Mouse (Mus musculus) kidney, postnatal 10 days (tissue): Measurements from ENCODE around the gene Krt23.

Experiments used
- DNase-seq: peaks from one replicate; pipeline ENCODE4 v3.0.0; 2021; ENCODE audit warnings: mixed read lengths

The Krt23 gene

DNA sequence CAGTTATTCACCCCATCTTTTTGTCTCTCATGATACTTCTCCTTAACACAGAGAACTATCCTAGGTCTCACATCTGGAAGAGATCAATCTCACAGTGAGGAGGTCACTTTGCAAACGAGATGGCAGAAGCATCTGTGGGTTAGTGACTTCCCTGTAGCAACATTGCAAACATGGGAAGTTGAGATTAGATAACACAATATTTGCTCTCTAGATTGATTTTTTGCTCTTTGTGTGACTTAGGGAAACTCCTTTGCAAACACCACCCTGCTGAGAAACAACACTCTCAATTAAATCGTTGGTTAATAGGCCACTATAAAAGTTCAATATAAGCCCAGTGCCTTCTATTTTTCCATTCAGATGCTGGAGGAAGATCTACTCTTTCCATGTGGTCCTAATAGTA is 44.2 kb downstream of the Krt23 start:
- DNase-seq = no peak

DNA sequence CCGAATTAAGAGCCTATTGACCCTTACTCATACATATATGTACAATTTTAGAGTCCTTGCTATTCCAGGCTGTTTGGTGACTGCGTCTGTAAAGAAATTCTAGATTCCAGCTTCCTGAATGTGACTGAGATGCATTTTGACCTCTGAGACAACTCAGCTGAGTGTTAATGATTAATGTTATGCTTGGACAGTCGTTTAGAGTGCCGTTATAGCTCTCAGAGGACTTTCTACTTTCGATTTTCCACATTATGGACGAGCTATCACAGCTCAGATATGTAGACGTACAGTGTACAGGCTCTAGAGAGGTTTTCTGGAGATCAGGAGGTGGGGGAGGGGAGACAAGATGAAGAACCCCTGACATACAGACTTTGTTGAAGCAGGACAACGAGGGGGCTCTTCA is 51.7 kb downstream of the Krt23 start:
- no peak for DNase-seq

DNA sequence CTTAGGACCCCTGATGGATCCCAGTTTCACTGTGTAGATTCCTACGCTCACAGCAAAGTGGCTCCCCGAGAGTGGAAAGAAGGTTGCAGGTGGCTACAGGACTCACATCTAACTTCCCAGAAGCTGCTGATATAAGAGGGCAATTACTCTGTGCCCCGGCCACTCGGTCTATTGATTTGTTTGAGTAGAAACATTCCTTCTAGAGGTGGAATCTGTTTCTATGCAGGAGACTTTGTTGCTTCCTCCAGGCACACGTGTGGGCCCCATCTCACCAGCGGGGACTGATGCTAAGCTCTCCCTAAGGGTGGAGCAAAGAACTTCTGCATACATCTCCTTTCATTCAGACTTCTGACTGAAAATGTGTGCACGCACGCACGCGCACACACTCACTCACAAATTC is 53.5 kb downstream of the Krt23 start:
- no peak for DNase-seq

DNA sequence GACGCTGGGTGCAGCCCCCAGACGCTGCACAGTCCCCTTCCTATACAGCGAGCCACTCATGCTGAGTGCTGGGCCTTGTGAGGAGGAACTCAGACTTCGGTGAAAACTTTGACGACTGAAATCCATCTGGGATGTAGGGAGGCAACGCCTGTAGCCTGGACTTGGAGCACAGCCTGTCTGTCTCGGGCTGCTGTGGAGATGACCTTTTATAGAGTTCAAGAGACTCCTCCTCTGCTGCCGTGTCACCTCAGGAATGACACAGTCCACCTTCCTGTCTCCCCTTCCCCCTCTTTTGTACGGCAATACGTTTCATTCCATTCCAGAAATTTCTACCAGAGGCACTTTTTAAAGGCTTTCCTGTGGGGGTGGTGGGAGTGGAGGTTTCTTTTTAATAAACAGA is 55.0 kb downstream of the Krt23 start, which contains the start of gene Krt20:
TSS of gene Krt20 (minus strand) at position 179 of the 400 bp plus-strand sequence.
- no peak for DNase-seq

DNA sequence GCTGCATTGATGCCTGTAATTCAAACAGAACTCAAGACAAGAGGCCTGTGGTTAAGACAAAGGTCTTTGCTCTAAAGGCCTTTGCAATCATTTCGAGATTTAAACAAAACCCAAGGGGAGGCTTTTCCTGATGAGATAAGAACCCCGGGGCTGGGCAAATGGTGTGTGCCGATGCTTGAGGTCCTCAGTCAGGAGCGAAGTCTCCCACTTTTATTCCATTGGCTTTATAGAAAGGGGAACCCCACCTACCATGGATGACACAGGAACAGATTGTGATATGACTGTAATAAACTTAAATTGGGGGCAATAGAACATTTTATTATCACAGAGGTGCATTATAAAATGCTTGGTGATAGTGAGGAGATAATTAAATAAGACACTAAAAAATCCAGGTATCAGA is 56.3 kb downstream of the Krt23 start:
- no peak for DNase-seq

DNA sequence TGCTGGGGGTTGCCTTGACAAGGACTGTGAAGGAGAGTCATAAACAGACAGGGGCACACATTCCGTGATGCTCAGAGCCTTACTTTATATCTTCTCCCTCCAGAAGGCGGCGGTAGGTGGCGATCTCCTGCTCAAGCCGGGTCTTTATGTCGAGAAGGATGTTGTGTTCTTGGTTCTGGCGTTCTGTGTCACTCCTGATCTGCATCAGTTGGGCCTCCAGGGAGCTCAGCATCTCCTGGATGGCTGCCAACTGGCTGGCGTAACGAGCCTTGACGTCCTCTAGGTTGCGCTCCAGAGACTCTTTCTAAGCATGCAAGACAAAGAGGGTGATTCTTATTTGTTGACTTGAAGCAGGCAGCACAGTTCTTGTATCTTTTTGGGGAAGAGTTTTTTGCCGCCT is 62.3 kb downstream of the Krt23 start:
- DNase-seq = peak; percentile 50
